Mouse (Mus musculus) embryonic facial prominence, embryonic 14.5 days (tissue): Measurements from ENCODE around the gene 1700047I17Rik2. TPM values are rescaled to one million over a fixed set of nuclear protein-coding genes. Genes with fewer than 3 reads are reported as not detected.
"Not testable (repeated sequence)": the region's sequence is repeated elsewhere in the genome, so short reads cannot be mapped to it uniquely, and the experiment has no call there.

Experiments used
- ATAC-seq: fragments of 200-750 bp; cut with Nextera tagmentation; 2 replicates; pipeline ENCODE4 v1.8.0; 2017; ENCODE audit warnings: low read depth, moderate number of reproducible peaks, moderate TSS enrichment
- DNase-seq: peaks from one replicate; pipeline ENCODE4 v3.0.0-alpha.2; 2015; ENCODE audit warnings: low spot score
- H3K27ac ChIP-seq: fragments of 300-500 bp; sonication (generic); replicated peaks from 2 replicates; pipeline ENCODE4 v1.5.1; 2014; ENCODE audit warnings: low read depth, mild to moderate bottlenecking, low read length, moderate library complexity
- H3K27me3 ChIP-seq: fragments of 300-500 bp; sonication (generic); replicated peaks from 2 replicates; pipeline ENCODE4 v1.6.1; 2014; ENCODE audit warnings: low read length; ENCODE audit not compliant: control insufficient read depth, insufficient read depth
- H3K36me3 ChIP-seq: fragments of 300-500 bp; sonication (generic); 2 replicates; pipeline ENCODE4 v1.6.1; 2014; ENCODE audit warnings: low read length, mixed read lengths; ENCODE audit not compliant: control insufficient read depth, insufficient read depth
- H3K4me1 ChIP-seq: fragments of 300-500 bp; sonication (generic); 2 replicates; pipeline ENCODE4 v1.6.1; 2014; ENCODE audit warnings: antibody characterized with exemption, low read length; ENCODE audit not compliant: control insufficient read depth, insufficient read depth
- H3K4me2 ChIP-seq: fragments of 300-500 bp; sonication (generic); 2 replicates; pipeline ENCODE4 v1.6.1; 2014; ENCODE audit warnings: low read depth, mild to moderate bottlenecking, low read length, moderate library complexity, mixed read lengths
- H3K4me3 ChIP-seq: fragments of 300-500 bp; sonication (generic); 2 replicates; pipeline ENCODE4 v1.5.1; 2014; ENCODE audit warnings: low read depth, mild to moderate bottlenecking, low read length
- H3K9ac ChIP-seq: fragments of 300-500 bp; sonication (generic); 2 replicates; pipeline ENCODE4 v1.6.1; 2014; ENCODE audit warnings: low read depth, mild to moderate bottlenecking, low read length, moderate library complexity, mixed read lengths
- H3K9me3 ChIP-seq: fragments of 300-500 bp; sonication (generic); 2 replicates; pipeline ENCODE4 v1.6.1; 2016; ENCODE audit warnings: low read length; ENCODE audit not compliant: control insufficient read depth
- WGBS: fragments of 180-500 bp; shearing (Covaris S2); extraction: QIAGEN DNeasy Blood & Tissue Kit; methylation state at CpG from one replicate; pipeline ENCODE4 v1.1.7; 2014; 5-methylcytosine and 5-hydroxymethylcytosine counted together
- polyA plus RNA-seq: library from polyadenylated mRNA; unstranded; fragments of >200 nt; fragmentation: Nextera tagmentation; extraction: Ambion mirVana; gene quantifications from 2 replicates; pipeline ENCODE4 v1.2.1, GENCODE M21; 2014

The 1700047I17Rik2 gene
- polyA plus RNA-seq, 1 experiment from 2014 or later, result not detected

DNA sequence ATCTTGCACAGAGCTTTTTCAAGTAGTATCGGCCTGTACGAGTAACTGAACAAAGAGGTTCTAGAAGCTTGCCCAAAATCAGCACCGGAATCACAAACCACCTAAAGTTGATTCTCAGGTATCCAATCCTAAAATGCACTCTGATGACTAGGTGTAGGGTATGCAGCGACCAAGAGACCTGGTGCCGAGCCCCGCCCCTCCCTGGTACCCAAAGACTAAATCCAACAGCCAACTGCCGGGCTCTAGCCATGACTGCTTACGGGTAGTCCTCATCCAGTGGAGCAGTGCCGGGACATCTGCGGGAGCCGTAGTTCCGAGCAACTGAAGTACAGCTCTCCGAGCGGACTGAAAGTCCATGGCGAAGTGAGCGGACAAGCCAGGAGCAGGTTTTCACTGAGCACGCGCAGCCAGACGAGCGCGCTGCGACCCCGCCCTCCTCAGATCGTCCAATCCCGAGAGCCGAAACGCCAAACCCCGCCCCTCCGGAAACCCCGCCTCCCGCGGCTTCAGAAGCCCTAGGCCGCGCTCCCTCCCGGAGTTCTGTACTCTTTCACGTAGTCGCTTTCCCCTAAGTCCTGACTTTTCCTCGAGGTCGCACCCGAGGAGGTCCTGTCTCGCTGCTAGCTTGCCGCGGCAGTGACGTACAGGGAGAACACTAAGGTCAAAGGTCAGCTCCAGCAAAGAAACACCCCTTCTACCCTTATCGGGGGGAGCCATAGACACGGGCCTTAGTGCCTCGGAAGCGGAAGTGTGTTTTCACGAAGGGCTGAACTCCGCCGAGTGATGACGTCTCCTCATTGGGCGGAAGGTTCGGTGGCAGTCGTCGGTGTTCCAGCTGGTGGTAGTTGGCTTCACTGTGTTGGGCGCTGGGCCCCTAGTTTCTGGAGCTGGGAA lies 30.5 kb downstream of the 1700047I17Rik2 start, which contains the start of gene Srp54c:
Gene Srp54c, plus strand, starts transcription at position 543 of the 894 bp plus-strand sequence.
- not testable (repeated sequence) for H3K36me3 ChIP-seq, H3K27ac ChIP-seq, H3K9ac ChIP-seq, H3K4me1 ChIP-seq, H3K27me3 ChIP-seq, DNase-seq, H3K4me2 ChIP-seq, H3K9me3 ChIP-seq
- peak; percentile 98 for ATAC-seq
- peak within 1 kb of the TSS; percentile 32 for H3K4me3 ChIP-seq
- no CpG with 5 or more reads among the region's 57 CpGs for WGBS

DNA sequence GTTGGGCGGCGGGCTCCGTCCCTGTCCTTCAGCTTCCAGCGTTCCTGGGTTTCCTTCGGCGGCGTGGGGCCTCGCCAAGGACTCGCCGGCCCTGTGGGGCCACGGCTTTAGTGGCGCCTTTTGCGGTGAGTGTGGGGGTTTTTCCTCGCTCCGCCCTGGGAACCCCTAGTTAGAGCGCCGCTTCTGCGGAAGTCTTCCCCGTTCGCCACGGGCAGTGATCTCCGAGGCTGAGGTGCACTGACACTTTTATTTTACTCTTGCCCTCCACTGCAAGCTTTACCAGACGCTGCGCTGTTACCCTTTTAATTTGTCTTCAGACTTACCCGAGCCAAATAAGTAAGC lies 31.1 kb downstream of the 1700047I17Rik2 start:
- not testable (repeated sequence) for H3K27me3 ChIP-seq, H3K9me3 ChIP-seq, H3K4me2 ChIP-seq, DNase-seq, H3K4me1 ChIP-seq, H3K9ac ChIP-seq, H3K36me3 ChIP-seq, H3K27ac ChIP-seq
- ATAC-seq, result peak; percentile 35
- 0% methylated on average over 7 of the region's 25 CpGs for WGBS
- peak overlapping the region; percentile 32 for H3K4me3 ChIP-seq

DNA sequence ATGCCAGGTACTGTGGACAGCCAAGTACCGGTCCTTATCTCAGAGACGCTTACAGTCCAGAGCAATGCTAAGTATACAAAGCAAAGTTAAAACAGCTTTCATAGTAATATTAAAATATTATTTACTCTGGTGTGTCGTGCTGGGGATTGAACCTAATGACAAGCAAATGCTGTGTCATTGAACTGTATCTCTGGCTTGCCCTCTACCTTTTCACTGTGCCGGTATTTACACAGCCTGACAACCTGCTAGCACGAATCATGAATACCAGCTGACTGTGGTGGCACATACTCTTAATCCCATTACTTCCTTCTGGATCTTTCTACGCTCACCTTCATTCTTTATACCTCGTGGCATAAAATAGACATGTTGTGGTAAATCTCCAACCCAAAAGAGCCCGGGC lies 42.9 kb downstream of the 1700047I17Rik2 start:
- not testable (repeated sequence) for ATAC-seq, H3K9me3 ChIP-seq, H3K4me2 ChIP-seq, H3K4me1 ChIP-seq, H3K36me3 ChIP-seq, H3K27me3 ChIP-seq, H3K27ac ChIP-seq, H3K4me3 ChIP-seq, DNase-seq, H3K9ac ChIP-seq
- WGBS, result no CpG with 5 or more reads among the region's 8 CpGs

DNA sequence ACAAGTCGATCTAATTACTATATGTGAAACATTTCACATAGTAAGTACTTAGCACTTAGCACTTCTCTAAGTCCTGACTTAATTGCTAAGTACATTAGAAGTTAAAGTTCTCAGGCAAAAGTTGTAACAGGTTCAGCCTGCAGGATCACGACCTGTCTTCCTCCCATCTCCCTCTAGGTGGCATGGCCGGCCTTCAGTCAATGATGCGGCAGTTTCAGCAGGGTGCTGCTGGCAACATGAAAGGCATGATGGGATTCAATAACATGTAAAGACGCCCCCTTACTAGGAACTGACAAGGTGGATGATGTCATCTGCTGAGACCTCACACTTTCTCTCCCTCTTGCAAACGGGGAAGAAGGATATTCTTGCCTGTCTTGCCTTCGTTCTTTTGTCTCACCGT lies 62.6 kb downstream of the 1700047I17Rik2 start:
- DNase-seq, H3K27me3 ChIP-seq, H3K27ac ChIP-seq, H3K4me1 ChIP-seq, H3K9ac ChIP-seq, H3K4me3 ChIP-seq, ATAC-seq, H3K9me3 ChIP-seq, H3K4me2 ChIP-seq: not testable (repeated sequence)
- WGBS, result no CpG with 5 or more reads among the region's 8 CpGs
- peaks cover 19% of the 10 kb centered on the region for H3K36me3 ChIP-seq

DNA sequence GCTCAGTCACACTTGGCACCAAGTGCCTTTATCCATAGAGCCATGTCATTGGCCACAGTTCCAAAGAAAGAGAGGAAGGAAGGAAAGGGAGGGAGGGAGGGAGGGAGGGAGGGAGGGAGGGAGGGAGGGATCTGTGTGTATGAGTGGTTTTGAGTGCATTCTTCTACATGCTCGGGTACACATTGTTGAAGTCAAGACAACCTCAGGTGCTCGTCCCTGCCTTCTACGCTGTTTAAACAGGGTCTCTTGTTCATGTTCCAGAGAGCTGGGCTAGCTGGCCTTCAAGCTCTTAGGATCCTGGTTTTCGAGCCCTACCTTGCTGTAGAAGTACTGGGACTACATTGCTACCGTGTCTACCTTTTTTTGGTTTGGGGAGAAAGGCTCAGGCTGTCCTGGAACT lies 64.0 kb downstream of the 1700047I17Rik2 start:
- H3K9me3 ChIP-seq, H3K4me3 ChIP-seq, ATAC-seq, DNase-seq, H3K36me3 ChIP-seq, H3K9ac ChIP-seq, H3K27me3 ChIP-seq, H3K4me1 ChIP-seq, H3K4me2 ChIP-seq, H3K27ac ChIP-seq: not testable (repeated sequence)
- WGBS, result no CpG with 5 or more reads among the region's 5 CpGs

Other genes starting within 250 kb of the 1700047I17Rik2 start
- gene Gm20403, start 213.1 kb upstream of the 1700047I17Rik2 start, polyA plus RNA-seq, result not detected in 2 replicates
- gene Baz1a, start 185.2 kb upstream of the 1700047I17Rik2 start, polyA plus RNA-seq, result 19.2 and 20.9 TPM in 2 replicates
- 25.1 and 28.2 TPM in 2 replicates for gene 2700097O09Rik, start 119.5 kb upstream of the 1700047I17Rik2 start, polyA plus RNA-seq
- 194 and 212 TPM in 2 replicates for gene Srp54a, start 119.3 kb upstream of the 1700047I17Rik2 start, polyA plus RNA-seq
- gene Fam177a, start 75.1 kb upstream of the 1700047I17Rik2 start, polyA plus RNA-seq, result 24.0 and 24.7 TPM in 2 replicates
- 63.4 and 72.9 TPM in 2 replicates for gene Srp54b, start 44.5 kb upstream of the 1700047I17Rik2 start, polyA plus RNA-seq
- 87.1 and 88.6 TPM in 2 replicates for gene Srp54c, start 30.6 kb downstream of the 1700047I17Rik2 start, polyA plus RNA-seq
- 12.1 and 13.9 TPM in 2 replicates for gene 1110008L16Rik, start 100.0 kb downstream of the 1700047I17Rik2 start, polyA plus RNA-seq
- gene Ppp2r3c, start 103.4 kb downstream of the 1700047I17Rik2 start, polyA plus RNA-seq, result 12.4 and 12.6 TPM in 2 replicates
- 397 and 404 TPM in 2 replicates for gene Psma6, start 184.6 kb downstream of the 1700047I17Rik2 start, polyA plus RNA-seq